Mouse (Mus musculus) frontal cortex, adult 2 months (tissue): ENCODE data around the gene Zfp991. TPM values are rescaled to one million over a fixed set of nuclear protein-coding genes. Genes with fewer than 3 reads are reported as not detected.
"Not testable (repeated sequence)": the region's sequence is repeated elsewhere in the genome, so short reads cannot be mapped to it uniquely, and the experiment has no call there.

ENCODE experiments used
- DNase-seq, 2 experiments: peaks; one replicate each; pipeline ENCODE4 v3.0.0; 2022; ENCODE audit warnings: low spot score in 1 of 2; ENCODE audit errors: extremely low spot score in 1 of 2
- polyA plus RNA-seq: library from polyadenylated mRNA; depleted of rRNA; stranded (reverse); fragments of >200 nt; gene quantifications from 2 replicates; pipeline ENCODE4 v1.2.3, GENCODE M21; 2012

The Zfp991 gene
- polyA plus RNA-seq, 1 experiment = 1.9 TPM

DNA sequence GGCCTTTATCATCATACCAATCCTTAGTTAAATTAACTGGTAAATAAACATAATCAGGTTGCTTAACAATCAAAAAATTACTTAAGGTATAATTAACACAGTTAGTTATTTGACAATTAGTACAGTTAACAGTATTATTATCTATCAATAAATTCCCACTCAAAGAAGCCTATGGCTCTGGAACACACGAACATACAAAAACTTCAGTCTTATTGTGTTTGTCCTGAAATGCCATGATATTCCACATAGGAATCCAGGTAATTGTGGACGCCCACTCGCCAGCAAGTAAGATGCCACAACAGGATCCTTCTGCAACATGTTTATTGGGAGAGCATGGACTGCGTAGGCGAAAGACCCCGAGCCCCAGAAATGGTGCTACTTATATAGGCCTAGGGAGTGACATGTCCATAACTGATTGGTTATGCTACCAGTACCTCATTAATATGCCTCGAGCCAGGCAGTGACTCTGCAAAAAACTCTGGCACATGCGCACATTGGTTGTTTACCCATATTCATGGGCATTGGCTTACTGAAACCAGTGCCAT, 49.4 kb downstream of the Zfp991 start:
- not testable (repeated sequence) for DNase-seq

DNA sequence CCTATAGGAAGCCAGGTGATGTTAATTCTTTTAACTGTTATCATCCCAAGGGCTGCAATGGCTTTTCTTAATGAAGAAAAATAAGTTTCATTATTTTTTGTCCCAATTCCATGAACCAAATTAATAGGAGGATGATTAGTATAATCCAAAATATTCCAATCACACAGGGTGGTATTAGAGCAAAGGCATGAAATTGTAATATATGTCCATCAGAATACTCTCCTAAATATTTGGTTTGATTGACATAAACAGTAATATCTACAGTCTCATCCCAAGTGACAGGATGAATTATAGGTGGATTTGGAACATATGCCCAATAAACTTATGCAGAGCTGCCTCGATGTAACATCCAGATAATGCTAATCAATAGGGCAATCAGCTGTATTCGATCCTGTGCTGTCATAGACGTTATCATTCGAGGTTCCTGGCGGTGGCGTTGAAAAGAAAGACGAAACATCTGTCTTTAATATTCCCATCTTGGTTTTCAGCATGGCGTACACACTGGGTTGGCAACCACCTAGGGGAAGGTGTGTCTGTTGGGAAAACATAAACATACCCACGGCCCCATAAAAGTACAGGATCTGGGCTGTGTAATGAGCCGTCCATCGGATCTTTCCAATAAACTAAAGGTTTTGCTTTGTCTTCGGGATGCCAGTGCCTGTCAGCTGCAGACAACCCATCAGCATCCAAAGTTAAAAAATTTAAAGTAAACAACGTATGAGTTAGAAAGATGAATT, 50.3 kb downstream of the Zfp991 start:
- DNase-seq = not testable (repeated sequence)

DNA sequence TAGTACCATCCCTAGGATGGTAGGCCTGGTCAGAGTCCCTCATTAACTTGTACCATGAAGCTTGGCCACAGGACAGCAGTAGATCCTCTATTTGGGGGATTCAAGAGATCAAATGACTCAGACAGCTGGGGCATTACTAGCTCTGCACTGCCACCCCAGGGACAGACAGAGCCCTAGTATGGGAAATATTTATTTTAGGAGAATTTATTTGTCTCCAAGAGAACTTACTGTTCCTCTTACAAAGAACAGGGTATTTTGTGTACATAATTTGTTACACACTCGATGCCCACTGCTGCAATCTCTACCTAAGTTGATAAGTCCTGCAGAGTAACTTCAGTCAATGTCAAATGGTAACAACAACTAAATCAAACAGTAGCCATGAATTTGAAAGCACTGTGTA, 55.0 kb downstream of the Zfp991 start:
- not testable (repeated sequence) for DNase-seq

DNA sequence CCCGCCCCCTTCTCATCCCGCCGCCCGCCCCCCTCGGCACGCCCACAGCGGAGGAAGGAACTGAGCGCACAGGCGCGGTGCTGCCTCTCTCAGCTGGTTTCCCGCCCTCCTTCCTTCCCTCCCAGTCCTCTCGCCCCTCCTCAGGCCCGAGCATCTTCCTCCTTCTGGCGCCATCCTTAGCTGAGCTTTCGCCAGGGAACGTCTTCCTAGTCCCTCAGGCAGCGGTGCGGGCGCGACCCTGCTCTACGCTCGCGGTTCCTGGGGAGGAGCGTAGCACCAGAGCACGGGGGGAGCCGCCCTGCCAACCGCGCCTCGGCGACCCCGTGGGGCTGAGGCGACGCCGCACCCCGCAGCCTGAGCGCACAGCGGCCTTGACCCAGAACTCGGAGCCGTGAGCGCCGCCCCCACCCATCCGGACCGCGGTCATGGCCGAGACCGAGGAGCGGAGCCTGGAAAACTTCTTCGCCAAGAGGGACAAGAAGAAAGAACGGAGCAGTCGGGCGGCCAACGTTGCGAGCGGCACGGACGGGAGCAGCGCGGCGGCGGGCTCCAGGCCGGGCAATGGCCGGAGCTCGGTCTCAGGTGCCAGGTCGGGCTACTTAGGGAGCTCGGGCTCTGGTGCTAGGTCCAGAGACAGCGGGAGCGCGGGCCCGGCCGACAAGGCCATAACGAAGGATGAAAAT, 55.6 kb downstream of the Zfp991 start:
- DNase-seq = not testable (repeated sequence)

DNA sequence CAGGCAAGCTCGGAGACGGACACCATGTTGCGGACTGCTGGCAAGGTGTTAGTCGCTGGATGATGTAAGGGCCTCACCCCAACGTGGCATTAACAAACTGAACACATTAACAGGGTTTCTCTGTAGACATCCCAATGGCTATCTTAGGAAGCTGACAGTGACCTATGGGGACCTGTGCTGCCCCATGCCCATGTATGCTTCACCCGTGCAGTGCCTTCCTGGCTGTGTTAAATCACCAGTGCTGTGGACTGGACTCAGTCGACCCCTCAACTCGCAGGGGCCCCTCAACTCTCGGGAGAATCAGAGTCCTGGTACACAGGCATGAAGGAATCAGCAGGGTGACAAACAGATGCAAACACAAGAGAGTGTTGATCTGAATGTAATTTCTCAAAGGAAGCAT, 63.3 kb downstream of the Zfp991 start:
- DNase-seq = not testable (repeated sequence)

DNA sequence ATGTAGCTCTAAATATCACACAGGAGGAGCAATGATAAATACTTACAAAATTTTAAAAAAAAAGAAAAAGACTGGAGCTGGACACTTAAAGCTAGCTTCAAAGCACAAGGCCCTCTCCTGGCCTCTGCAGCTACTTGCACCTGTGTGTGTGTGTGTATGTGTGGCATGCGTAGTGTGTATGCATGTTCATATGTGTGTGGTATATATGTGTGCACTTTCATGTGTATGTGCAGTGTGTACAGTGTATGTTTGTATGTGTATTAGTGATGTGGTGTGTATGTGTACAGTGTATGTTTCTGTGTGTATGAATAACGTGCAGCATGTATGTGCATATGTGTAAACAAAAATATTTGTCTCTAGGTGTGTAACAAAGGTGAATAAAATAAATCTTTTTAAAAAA, 65.4 kb downstream of the Zfp991 start:
- not testable (repeated sequence) for DNase-seq

DNA sequence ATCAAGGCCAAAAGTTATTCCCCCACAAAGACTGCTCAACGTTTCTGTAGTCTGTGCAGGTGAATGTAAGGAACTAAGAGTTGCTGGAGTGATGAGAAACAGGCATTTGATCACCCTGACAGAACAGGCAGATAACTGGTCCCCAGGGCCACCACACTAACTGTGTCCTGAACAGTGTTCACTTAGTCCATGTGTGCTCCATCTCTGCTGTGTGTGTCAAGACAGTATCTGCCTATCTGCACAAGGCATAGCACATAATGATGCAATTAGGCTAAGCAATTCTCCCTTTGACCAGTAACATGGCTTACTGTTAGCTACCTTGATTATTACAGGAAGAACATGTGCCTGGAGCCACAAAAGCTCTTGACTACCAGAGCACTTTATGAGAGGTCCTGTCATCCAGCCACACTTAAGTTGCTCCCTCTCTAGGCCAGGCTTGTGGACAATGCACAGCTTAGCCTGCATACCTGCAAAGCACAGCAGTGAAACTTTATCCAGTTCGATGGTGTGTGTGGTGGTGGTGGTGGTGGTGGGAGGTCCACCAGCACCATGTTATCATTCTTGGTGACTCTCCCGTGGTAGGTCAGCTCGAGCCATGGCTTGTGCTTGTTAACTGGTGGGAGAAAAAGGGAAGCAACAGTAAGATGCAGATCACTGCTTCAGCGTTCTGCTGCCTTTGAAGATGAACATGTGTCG, 67.4 kb downstream of the Zfp991 start:
- not testable (repeated sequence) for DNase-seq

DNA sequence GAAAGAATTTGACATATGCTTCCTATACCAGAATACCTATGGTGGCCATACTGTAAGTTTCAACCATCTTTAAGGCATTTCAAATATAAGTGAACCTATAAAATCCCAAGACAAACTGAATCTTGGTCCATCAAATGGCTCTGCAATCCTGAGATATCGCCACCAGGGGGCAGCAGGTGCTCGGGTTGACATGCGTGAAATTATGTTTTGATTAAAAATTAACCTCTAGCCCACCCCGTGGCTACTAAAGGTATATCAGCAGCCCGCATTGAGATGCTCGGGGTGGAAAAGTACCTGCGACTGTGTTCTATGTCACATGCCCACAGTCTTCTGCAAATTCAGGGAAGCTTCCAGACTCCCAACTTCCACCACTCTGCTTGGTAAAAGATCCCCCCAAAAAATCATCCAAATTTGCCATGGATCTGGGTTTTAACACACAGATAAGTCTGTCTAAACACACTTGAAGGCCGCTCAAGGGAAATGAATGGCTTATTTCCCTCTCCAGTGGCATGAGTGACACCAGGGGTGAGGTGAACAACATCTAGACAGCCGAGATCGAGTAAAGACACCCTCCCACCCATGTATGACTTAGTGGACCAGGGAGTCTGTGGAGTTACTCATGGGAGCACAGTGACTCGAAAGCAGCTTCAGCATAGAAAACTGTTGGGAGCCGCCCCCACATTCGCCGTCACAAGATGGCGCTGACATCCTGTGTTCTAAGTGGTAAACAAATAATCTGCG, 70.3 kb downstream of the Zfp991 start:
- DNase-seq = not testable (repeated sequence)

DNA sequence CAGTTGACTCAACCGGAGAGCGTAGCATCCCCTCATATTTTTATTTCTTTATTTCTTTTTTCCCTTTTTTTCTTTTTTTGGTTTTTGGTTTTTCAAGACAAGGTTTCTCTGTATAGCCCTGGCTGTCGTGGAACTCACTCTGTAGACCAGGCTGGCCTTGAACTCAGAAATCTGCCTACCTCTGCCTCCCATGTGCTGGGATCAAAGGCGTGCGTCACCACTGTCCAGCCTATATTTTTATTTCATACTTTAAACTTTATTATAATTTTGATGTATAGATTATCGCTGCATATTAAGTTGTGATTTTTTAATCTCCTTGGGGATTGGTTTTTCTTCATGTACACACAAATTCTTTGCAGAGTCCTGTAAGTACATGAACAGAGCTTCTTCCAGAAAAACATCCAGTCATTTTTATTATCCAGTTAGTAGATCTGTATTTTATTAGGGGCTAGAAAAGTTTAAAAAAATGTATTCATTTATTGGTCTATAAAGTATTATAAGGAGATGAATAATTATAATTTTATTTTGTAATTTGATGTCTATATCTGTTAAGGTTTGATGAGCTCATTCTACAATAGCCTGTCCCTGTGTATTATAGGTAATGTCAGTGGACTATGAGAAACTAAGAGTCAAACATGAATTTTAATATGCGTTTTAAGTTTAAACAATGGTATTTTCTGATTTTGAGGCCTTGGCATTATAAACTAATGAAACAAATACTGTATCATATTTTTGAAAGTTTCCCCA, 80.5 kb downstream of the Zfp991 start:
- not testable (repeated sequence) for DNase-seq

DNA sequence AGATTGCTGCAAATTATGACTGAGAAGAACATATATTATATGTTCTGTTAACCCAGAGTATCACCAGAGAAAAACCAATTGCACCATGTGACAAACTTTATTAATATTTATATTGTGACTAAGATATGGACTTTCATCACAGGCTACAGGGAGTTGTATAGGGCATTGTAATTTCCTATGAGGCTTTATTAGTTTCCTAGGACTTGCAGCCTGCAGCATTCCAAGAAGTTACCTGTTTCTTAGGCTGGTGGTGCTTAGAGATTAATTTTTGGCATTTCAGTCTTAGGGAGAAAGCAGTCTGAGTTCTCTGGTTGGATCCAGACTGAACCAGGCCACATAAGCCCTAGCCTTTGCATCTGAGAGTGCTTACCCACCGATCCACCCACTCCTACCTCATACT, 82.4 kb downstream of the Zfp991 start:
- DNase-seq = not testable (repeated sequence)

DNA sequence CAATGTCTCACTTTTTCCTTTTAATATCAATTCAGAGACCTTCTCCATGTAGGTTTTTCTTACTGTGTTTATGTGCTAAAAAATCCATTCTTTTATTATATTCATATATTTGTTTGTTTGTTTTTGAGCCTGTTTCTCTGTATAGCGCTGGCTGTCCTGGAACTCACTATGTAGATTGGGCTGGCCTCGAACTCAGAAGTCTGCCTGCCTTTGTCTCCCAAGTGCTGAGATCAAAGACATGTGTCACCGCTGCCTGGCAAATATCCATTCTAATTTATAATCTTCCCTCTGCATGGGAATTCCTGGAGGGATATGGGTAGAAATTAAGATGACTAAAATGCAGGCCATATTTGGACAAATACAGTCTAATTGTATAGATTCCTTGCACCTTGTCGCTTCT, 85.8 kb downstream of the Zfp991 start:
- not testable (repeated sequence) for DNase-seq

DNA sequence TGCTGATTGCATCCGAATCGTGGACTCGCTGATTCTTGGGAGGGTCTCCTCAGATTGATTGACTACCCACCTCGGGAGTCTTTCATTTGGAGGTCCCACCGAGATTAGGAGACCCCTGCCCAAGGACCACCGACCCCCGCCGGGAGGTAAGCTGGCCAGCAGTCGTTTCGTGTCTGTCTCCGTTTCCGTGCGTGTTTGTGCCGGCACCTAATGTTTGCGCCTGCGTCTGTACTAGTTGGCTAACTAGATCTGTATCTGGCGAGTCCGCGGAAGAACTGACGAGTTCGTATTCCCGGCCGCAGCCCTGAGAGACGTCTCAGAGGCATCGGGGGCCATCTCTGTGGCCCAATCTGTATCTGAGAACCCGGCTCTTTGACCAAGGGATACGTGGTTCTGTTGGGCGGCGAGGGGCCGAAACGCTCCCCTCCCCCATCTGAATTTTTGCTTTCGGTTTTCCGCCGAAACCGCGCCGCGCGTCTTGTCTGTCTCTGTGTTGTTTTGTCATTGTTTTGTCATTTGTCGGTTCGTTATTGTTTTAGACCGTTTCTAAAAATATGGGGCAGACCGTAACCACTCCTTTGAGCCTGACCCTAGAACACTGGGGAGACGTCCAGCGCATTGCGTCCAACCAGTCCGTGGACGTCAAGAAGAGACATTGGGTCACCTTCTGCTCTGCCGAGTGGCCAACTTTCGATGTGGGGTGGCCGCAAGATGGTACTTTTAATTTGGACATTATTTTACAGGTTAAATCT, 87.7 kb downstream of the Zfp991 start:
- DNase-seq = not testable (repeated sequence)

DNA sequence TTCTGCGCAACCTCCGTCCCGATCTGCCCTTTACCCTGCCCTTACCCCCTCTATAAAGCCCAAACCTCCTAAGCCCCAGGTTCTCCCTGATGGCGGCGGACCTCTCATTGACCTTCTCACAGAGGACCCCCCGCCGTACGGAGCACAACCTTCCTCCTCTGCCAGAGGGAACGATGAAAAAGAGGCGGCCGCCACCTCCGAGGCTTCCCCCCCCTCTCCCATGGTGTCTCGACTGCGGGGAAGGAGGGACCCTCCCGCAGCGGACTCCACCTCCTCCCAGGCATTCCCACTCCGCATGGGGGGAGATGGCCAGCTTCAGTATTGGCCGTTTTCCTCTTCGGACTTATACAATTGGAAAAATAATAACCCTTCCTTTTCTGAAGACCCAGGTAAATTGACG, 88.4 kb downstream of the Zfp991 start:
- not testable (repeated sequence) for DNase-seq

DNA sequence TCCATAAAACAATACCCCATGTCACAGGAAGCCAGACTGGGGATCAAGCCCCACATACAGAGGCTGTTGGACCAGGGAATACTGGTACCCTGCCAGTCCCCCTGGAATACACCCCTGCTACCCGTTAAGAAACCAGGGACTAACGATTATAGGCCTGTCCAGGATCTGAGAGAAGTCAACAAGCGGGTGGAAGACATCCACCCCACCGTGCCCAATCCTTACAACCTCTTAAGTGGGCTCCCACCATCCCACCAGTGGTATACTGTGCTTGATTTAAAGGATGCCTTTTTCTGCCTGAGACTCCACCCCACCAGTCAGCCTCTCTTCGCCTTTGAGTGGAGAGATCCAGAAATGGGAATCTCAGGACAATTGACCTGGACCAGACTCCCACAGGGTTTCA, 90.2 kb downstream of the Zfp991 start:
- not testable (repeated sequence) for DNase-seq

DNA sequence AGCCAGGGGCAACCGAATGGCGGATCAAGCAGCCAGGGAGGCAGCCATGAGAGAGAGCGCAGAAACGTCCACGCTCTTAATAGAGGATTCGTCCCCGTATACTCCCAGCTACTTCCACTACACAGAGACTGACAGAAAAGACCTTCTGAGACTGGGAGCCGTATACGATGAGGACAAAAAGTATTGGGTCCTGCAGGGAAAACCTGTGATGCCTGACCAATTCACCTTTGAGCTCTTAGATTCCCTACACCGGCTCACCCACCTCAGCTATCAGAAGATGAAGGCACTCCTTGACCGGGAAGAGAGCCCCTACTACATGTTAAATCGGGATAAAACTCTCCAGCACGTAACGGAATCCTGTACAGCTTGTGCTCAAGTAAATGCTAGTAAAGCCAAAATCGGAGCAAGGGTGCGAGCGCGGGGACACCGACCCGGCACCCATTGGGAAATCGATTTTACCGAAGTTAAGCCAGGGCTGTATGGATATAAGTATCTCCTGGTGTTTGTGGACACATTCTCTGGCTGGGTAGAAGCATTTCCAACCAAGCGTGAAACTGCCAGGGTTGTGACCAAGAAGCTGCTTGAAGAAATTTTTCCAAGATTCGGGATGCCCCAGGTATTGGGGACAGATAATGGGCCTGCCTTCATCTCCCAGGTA, 92.1 kb downstream of the Zfp991 start:
- DNase-seq = peak; percentile 8 to 29

DNA sequence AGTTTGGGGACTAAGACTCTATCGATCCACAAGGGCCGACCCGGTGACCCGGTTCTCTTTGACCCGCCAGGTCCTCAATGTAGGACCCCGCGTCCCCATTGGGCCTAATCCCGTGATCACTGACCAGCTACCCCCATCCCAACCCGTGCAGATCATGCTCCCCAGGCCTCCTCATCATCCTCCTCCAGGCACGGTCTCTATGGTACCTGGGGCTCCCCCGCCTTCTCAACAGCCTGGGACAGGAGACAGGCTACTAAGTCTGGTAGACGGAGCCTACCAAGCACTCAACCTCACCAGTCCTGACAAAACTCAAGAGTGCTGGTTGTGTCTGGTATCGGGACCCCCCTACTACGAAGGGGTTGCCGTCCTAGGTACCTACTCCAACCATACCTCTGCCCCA, 93.8 kb downstream of the Zfp991 start:
- not testable (repeated sequence) for DNase-seq

DNA sequence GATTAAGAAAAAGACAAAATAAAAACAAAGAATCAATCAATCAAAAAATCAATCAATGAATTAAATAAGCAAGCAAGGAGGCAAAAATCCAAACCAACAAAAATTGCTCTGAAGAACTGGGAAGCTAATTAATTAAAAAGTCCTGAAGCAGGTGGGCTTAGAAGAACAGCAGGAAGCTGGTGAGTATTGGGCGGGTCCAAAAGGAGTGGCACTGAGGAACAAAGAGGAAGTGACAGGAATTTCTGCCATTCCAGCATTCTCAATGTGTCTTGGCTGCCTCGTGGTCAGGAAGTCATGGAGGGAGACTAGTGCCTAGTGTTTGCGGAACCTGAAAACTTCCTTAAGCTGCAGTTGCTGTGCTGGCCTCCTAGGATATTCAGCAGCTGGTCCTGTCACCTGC, 98.2 kb downstream of the Zfp991 start:
- DNase-seq = not testable (repeated sequence)
